Mouse (Mus musculus): ENCODE measurements at regions not wholly inside any gene's neighbourhood (a gene's known extent, or its start where the extent isn't known, plus 50 kb on each side); places are given as distances from the start of the nearest gene placed in this dataset.

- no peak for DNase-seq (ENCODE audit: low read depth, low spot score)
These were observed 91.0 kb upstream of the Cep162 start for GRCm38 (mm10) chr9:87346278-87346882.

GRCm38 (mm10) chr9:87341438-87341837 lies 86.1 kb upstream of the Cep162 start:
- peak; percentile 8 for DNase-seq (ENCODE audit: low read depth, low spot score)

- peak; percentile 28 for DNase-seq (ENCODE audit: low read depth, low spot score)
These were observed 71.3 kb upstream of the Cep162 start for GRCm38 (mm10) chr9:87326374-87327295.

GRCm38 (mm10) chr9:87323690-87324089 lies 68.4 kb upstream of the Cep162 start:
- no peak for DNase-seq (ENCODE audit: low read depth, low spot score)

GRCm38 (mm10) chr9:87320758-87321157 lies 65.4 kb upstream of the Cep162 start:
- DNase-seq (ENCODE audit: low read depth, low spot score) = no peak

- no peak for DNase-seq (ENCODE audit: low read depth, low spot score)
These were observed 63.4 kb upstream of the Cep162 start for GRCm38 (mm10) chr9:87318767-87319166.

GRCm38 (mm10) chr9:87310150-87310549 lies 54.8 kb upstream of the Cep162 start:
- DNase-seq (ENCODE audit: low read depth, low spot score) = no peak
